Comparison of ENCODE assay signal across 9 mouse cellular contexts in genomic region chr8:70700555-70700922, GRCm38 (mm10). TPM values are rescaled to one million over a fixed set of nuclear protein-coding genes. Genes with fewer than 3 reads are reported as not detected.
DNase-seq lines count a peak whose midpoint lies in the region; ATAC-seq and TF ChIP-seq lines count a peak whose summit lies in the region.
"Had no signal": no experiment of that assay in that cellular context is flagged by ENCODE, and none has a peak within 500 bp of the region (broad histone marks: within the 10 kb centered on the region; RNA-seq: fewer than 3 reads in every experiment).

No protein-coding gene starts in this region.

- peak overlapping the region; percentile 54 for H3K4me2 ChIP-seq in kidney, embryonic 14.5 days (replicated peaks; ENCODE audit: low read depth, low read length)
- H3K4me2 ChIP-seq in limb, embryonic 15.5 days = peak overlapping the region; percentile 53
- H3K4me2 ChIP-seq in midbrain, postnatal 0 days (ENCODE audit: low read depth, low read length, poor library complexity, severe bottlenecking) = peak overlapping the region; percentile 64

- peaks cover 8% of the 10 kb centered on the region; the same call in 1 of the 2 replicates for H3K36me3 ChIP-seq in heart, embryonic 10.5 days
- H3K36me3 ChIP-seq in kidney, embryonic 14.5 days (ENCODE audit: control insufficient read depth, insufficient read depth, low read length) = peaks cover 18% of the 10 kb centered on the region; the same call in 1 of the 2 replicates
- H3K36me3 ChIP-seq in limb, embryonic 15.5 days = 0 out of 2 replicates have a peak, but pooled peaks cover 5% of the 10 kb centered on the region
- no peaks in the 10 kb centered on the region for H3K36me3 ChIP-seq in midbrain, postnatal 0 days (ENCODE audit: insufficient read depth, low read length)

- H3K4me3 ChIP-seq in embryonic fibroblast, embryonic 13.5 days (ENCODE audit: insufficient read depth, low read length) = peak overlapping the region; percentile 65
- H3K4me3 ChIP-seq in heart, embryonic 10.5 days = peak overlapping the region; percentile 96
- peak overlapping the region; percentile 97 for H3K4me3 ChIP-seq in kidney, embryonic 14.5 days (ENCODE audit: low read length)
- peak overlapping the region; percentile 71 for H3K4me3 ChIP-seq in limb, embryonic 15.5 days
- peak overlapping the region; percentile 92 for H3K4me3 ChIP-seq in midbrain, postnatal 0 days (ENCODE audit: low read depth, low read length)

- TF ChIP-seq CTCF in embryonic fibroblast, embryonic 13.5 days (IDR thresholded peaks at IDR 0.05; ENCODE audit: borderline replicate concordance, insufficient read depth, low read length) = peak; percentile 94
- TF ChIP-seq CTCF in midbrain, postnatal 0 days (IDR thresholded peaks at IDR 0.05) = peak; percentile 87

- peak overlapping the region; percentile 100 for H3K9ac ChIP-seq in kidney, embryonic 14.5 days (ENCODE audit: low read depth, low read length)
- 0 out of 2 replicates have a peak overlapping the region, but pooled peaks have one; percentile 21 for H3K9ac ChIP-seq in limb, embryonic 15.5 days
- peak overlapping the region; percentile 97 for H3K9ac ChIP-seq in midbrain, postnatal 0 days (replicated peaks; ENCODE audit: low read length, poor library complexity, severe bottlenecking)

- 1% methylated on average over 20 of the region's 20 CpGs for WGBS in heart, embryonic 10.5 days
- WGBS in kidney, embryonic 14.5 days = under 1% methylated on average over 19 of the region's 20 CpGs
- 0% methylated on average over 17 of the region's 20 CpGs for WGBS in limb, embryonic 15.5 days
- under 1% methylated on average over 18 of the region's 20 CpGs for WGBS in midbrain, postnatal 0 days

- no peak; the same call in 1 of the 2 replicates for TF ChIP-seq POLR2A in embryonic fibroblast, embryonic 13.5 days (IDR thresholded peaks at IDR 0.05; ENCODE audit: low read depth, low read length)

- no peaks in the 10 kb centered on the region for H3K27me3 ChIP-seq in heart, embryonic 10.5 days (ENCODE audit: insufficient read depth, poor library complexity, severe bottlenecking)
- H3K27me3 ChIP-seq in kidney, embryonic 14.5 days (ENCODE audit: control insufficient read depth, insufficient read depth, low read length) = no peaks in the 10 kb centered on the region
- H3K27me3 ChIP-seq in limb, embryonic 15.5 days = no peaks in the 10 kb centered on the region
- H3K27me3 ChIP-seq in midbrain, postnatal 0 days (ENCODE audit: insufficient read depth, low read length) = no peaks in the 10 kb centered on the region
- H3K27me3 ChIP-seq: Patski had no signal

- no peaks in the 10 kb centered on the region for H3K9me3 ChIP-seq in heart, embryonic 10.5 days
- H3K9me3 ChIP-seq in kidney, embryonic 14.5 days (ENCODE audit: control insufficient read depth, low read length) = no peaks in the 10 kb centered on the region
- H3K9me3 ChIP-seq in limb, embryonic 15.5 days = no peaks in the 10 kb centered on the region
- no peaks in the 10 kb centered on the region for H3K9me3 ChIP-seq in midbrain, postnatal 0 days (ENCODE audit: low read length)

- peaks cover 7% of the 10 kb centered on the region for H3K4me1 ChIP-seq in embryonic fibroblast, embryonic 13.5 days (ENCODE audit: control insufficient read depth, insufficient read depth, low read length)
- H3K4me1 ChIP-seq in heart, embryonic 10.5 days = peaks cover 40% of the 10 kb centered on the region
- H3K4me1 ChIP-seq in kidney, embryonic 14.5 days (ENCODE audit: control insufficient read depth, insufficient read depth, low read length) = peaks cover 35% of the 10 kb centered on the region
- peaks cover 46% of the 10 kb centered on the region for H3K4me1 ChIP-seq in limb, embryonic 15.5 days
- H3K4me1 ChIP-seq in midbrain, postnatal 0 days (ENCODE audit: insufficient read depth, low read length) = peaks cover 16% of the 10 kb centered on the region

- H3K27ac ChIP-seq in embryonic fibroblast, embryonic 13.5 days (ENCODE audit: insufficient read depth, low read length) = peak overlapping the region; percentile 42; the same call in 1 of the 2 replicates
- peak overlapping the region; percentile 99 for H3K27ac ChIP-seq in heart, embryonic 10.5 days
- H3K27ac ChIP-seq in kidney, embryonic 14.5 days (ENCODE audit: low read depth, low read length) = peak overlapping the region; percentile 99; the same call in 1 of the 2 replicates
- H3K27ac ChIP-seq in limb, embryonic 15.5 days = peak overlapping the region; percentile 98
- H3K27ac ChIP-seq in midbrain, postnatal 0 days (ENCODE audit: low read depth, low read length) = peak overlapping the region; percentile 97

- peak; percentile 14 for ATAC-seq in kidney, embryonic 14.5 days (ENCODE audit: low FRiP score, low TSS enrichment)
- ATAC-seq in limb, embryonic 15.5 days (ENCODE audit: insufficient number of reproducible peaks, low FRiP score, low TSS enrichment, low read depth) = no peak
- peak; percentile 26 for ATAC-seq in midbrain, postnatal 0 days (ENCODE audit: low FRiP score)
- ATAC-seq: Patski had no signal

- peak; percentile 87 for DNase-seq in 3T3-L1 (ENCODE audit: low read depth, low spot score)
- peak; percentile 79 to 83 for DNase-seq in adrenal gland, postnatal 4 days (ENCODE audit: low spot score in 2 of 2)
- peak; percentile 95 for DNase-seq in heart, embryonic 10.5 days (ENCODE audit: low spot score)
- DNase-seq in midbrain, postnatal 0 days (ENCODE audit: low spot score) = peak; percentile 95
- peak; percentile 76 to 81 for DNase-seq in spleen, postnatal 14 days (ENCODE audit: low spot score in 2 of 2)

RNA-seq across cellular contexts. Expression of gene Jund, which starts 1.8 kb away (rescaled TPM):
- 100 to 1,000 TPM; 185 to 195 TPM for total RNA-seq in adrenal gland, postnatal 4 days (2021)
- 82.2 and 90.6 TPM in 2 replicates for polyA plus RNA-seq in embryonic fibroblast, embryonic 13.5 days (2011; ENCODE audit: insufficient read length, low read depth, missing spikeins)
- polyA plus RNA-seq in heart, embryonic 10.5 days (2016; fragmentation: Nextera tagmentation; extraction: Ambion mirVana) = 76.3 and 116 TPM in 2 replicates
- polyA plus RNA-seq in kidney, embryonic 14.5 days (2014; fragmentation: Nextera tagmentation; extraction: Ambion mirVana) = 95.1 and 117 TPM in 2 replicates
- 69.8 and 81.5 TPM in 2 replicates for polyA plus RNA-seq in limb, embryonic 15.5 days (2015; fragmentation: Nextera tagmentation; extraction: Ambion mirVana)
- total RNA-seq in midbrain, postnatal 0 days (2014; rRNA removed) = 470 and 553 TPM in 2 replicates
- polyA plus RNA-seq in midbrain, postnatal 0 days (2015; fragmentation: Nextera tagmentation; extraction: Ambion mirVana) = 91.0 and 99.3 TPM in 2 replicates

RNA-seq across cellular contexts. Expression of gene Iqcn, which starts 2.7 kb away (rescaled TPM):
- under 1 TPM; 0.14 to 0.25 TPM for total RNA-seq in adrenal gland, postnatal 4 days (2021)
- polyA plus RNA-seq in embryonic fibroblast, embryonic 13.5 days (2011; ENCODE audit: insufficient read length, low read depth, missing spikeins) = not detected in 2 replicates
- not detected in 2 replicates for polyA plus RNA-seq in heart, embryonic 10.5 days (2016; fragmentation: Nextera tagmentation; extraction: Ambion mirVana)
- polyA plus RNA-seq in kidney, embryonic 14.5 days (2014; fragmentation: Nextera tagmentation; extraction: Ambion mirVana) = 0.12 TPM in 1 of 2 replicates, not detected in the other
- 0.04 TPM in 2 replicates for polyA plus RNA-seq in limb, embryonic 15.5 days (2015; fragmentation: Nextera tagmentation; extraction: Ambion mirVana)
- total RNA-seq in midbrain, postnatal 0 days (2014; rRNA removed) = 0.22 TPM in 1 of 2 replicates, not detected in the other
- polyA plus RNA-seq in midbrain, postnatal 0 days (2015; fragmentation: Nextera tagmentation; extraction: Ambion mirVana) = 0.06 and 0.07 TPM in 2 replicates

RNA-seq across cellular contexts. Expression of gene Gm3336, which starts 17.8 kb away (rescaled TPM):
- total RNA-seq in adrenal gland, postnatal 4 days (2021) = not detected
- polyA plus RNA-seq in embryonic fibroblast, embryonic 13.5 days (2011; ENCODE audit: insufficient read length, low read depth, missing spikeins) = not detected in 2 replicates
- polyA plus RNA-seq in heart, embryonic 10.5 days (2016; fragmentation: Nextera tagmentation; extraction: Ambion mirVana) = not detected in 2 replicates
- polyA plus RNA-seq in kidney, embryonic 14.5 days (2014; fragmentation: Nextera tagmentation; extraction: Ambion mirVana) = 0.23 and 0.73 TPM in 2 replicates
- polyA plus RNA-seq in limb, embryonic 15.5 days (2015; fragmentation: Nextera tagmentation; extraction: Ambion mirVana) = not detected in 2 replicates
- not detected in 2 replicates for total RNA-seq in midbrain, postnatal 0 days (2014; rRNA removed)
- polyA plus RNA-seq in midbrain, postnatal 0 days (2015; fragmentation: Nextera tagmentation; extraction: Ambion mirVana) = not detected in 2 replicates

RNA-seq across cellular contexts. Expression of gene Pde4c, which starts 23.0 kb away (rescaled TPM):
- total RNA-seq in adrenal gland, postnatal 4 days (2021) = 1 to 10 TPM; 2.2 to 5.6 TPM
- not detected in 2 replicates for polyA plus RNA-seq in embryonic fibroblast, embryonic 13.5 days (2011; ENCODE audit: insufficient read length, low read depth, missing spikeins)
- 0.45 and 0.48 TPM in 2 replicates for polyA plus RNA-seq in heart, embryonic 10.5 days (2016; fragmentation: Nextera tagmentation; extraction: Ambion mirVana)
- 2.5 and 4.0 TPM in 2 replicates for polyA plus RNA-seq in kidney, embryonic 14.5 days (2014; fragmentation: Nextera tagmentation; extraction: Ambion mirVana)
- polyA plus RNA-seq in limb, embryonic 15.5 days (2015; fragmentation: Nextera tagmentation; extraction: Ambion mirVana) = 0.05 and 0.16 TPM in 2 replicates
- 0.77 and 1.5 TPM in 2 replicates for total RNA-seq in midbrain, postnatal 0 days (2014; rRNA removed)
- polyA plus RNA-seq in midbrain, postnatal 0 days (2015; fragmentation: Nextera tagmentation; extraction: Ambion mirVana) = 0.21 and 0.39 TPM in 2 replicates

RNA-seq across cellular contexts. Expression of gene Lsm4, which starts 27.5 kb away (rescaled TPM):
- 10 to 100 TPM; 96.6 to 99.0 TPM for total RNA-seq in adrenal gland, postnatal 4 days (2021)
- 54.9 and 60.2 TPM in 2 replicates for polyA plus RNA-seq in embryonic fibroblast, embryonic 13.5 days (2011; ENCODE audit: insufficient read length, low read depth, missing spikeins)
- 344 and 410 TPM in 2 replicates for polyA plus RNA-seq in heart, embryonic 10.5 days (2016; fragmentation: Nextera tagmentation; extraction: Ambion mirVana)
- polyA plus RNA-seq in kidney, embryonic 14.5 days (2014; fragmentation: Nextera tagmentation; extraction: Ambion mirVana) = 353 and 447 TPM in 2 replicates
- 199 and 201 TPM in 2 replicates for polyA plus RNA-seq in limb, embryonic 15.5 days (2015; fragmentation: Nextera tagmentation; extraction: Ambion mirVana)
- 140 and 312 TPM in 2 replicates for total RNA-seq in midbrain, postnatal 0 days (2014; rRNA removed)
- 157 and 169 TPM in 2 replicates for polyA plus RNA-seq in midbrain, postnatal 0 days (2015; fragmentation: Nextera tagmentation; extraction: Ambion mirVana)

Comparison
In these comparisons a context has a peak if more than half of its experiments do, and no peak if none do; other contexts are left out.
1. H3K27ac ChIP-seq: peak in every context shown above with its lines; median percentile 99 in heart, embryonic 10.5 days; 99 in kidney, embryonic 14.5 days; 98 in limb, embryonic 15.5 days; 97 in midbrain, postnatal 0 days; 42 in embryonic fibroblast, embryonic 13.5 days.
2. H3K9ac ChIP-seq: peak in every context shown above with its lines; median percentile 100 in kidney, embryonic 14.5 days; 97 in midbrain, postnatal 0 days; 21 in limb, embryonic 15.5 days.